Mouse (Mus musculus): ENCODE measurements around the gene Klra3.
"Not testable (repeated sequence)": the region's sequence is repeated elsewhere in the genome, so short reads cannot be mapped to it uniquely, and the experiment has no call there.

The Klra3 gene

DNA sequence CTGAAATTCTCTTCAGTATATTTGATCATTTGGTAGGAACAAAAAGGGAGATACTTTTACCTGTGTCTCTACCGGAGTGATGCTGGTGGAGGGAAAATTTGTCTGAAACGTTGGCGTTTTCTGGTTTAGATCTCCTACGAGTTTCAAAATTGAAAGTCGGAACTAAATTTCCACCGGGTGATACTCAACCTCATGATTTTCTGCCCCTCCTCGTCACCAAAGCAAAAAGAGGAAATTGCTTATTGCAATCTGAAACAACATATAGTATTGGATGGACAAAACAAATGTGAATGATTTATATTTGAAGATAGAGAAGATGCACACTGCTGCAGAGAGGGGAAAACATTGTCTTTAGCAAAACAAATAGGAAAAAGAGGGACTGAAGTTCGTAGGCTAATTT lies at the start of gene Klra3:
Klra3 (minus strand) TSS at position 164 of the 400 bp plus-strand sequence.
- DNase-seq: no peak

- DNase-seq: no peak
Observed at GRCm38 (mm10) chr6:130386750-130387149, 49.4 kb upstream of the Klra3 start, which contains the start of gene Klra1. Gene Klra1 (minus strand): TSS chr6:130386874.

DNA sequence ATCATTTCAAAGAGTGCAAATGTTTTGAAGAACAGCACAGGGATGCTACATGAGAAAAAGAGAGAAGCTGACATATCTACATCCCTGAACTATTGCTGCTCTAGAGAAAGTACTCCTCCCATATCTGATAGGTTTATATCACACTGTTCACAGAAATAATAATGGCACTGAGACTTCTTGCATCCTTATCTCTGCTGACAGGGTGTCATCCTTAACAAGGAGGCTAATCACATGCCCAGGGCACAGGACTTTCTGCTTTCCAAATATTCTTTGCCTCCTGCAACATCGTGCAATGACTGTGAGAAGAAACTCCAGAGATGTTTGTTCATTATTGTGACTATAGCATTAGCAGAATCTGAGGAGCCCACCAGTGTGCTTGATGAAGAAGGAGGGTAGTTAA lies 48.4 kb upstream of the Klra3 start:
- DNase-seq: no peak

- DNase-seq: no peak
Observed at GRCm38 (mm10) chr6:130382375-130382774, 45.0 kb upstream of the Klra3 start.

DNA sequence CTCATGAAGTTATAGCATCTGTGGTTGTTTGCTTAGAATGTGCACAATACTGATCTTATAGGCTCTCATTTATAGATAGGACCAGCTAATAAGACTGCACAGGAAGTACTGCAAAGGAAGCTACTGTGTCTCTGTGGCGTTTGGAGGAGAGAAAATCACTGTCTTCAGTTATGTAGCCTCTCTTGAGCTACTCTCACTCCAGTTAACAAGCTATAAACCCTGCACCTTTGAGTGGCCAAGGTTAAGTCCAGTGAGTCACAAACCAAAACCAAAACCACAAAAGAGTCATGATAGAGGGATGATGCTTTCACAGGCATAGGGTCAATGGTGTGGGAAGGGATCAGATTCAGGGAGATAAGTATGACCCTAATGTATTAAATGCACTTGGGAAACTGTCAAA lies 8.0 kb upstream of the Klra3 start:
- DNase-seq: not testable (repeated sequence)

DNA sequence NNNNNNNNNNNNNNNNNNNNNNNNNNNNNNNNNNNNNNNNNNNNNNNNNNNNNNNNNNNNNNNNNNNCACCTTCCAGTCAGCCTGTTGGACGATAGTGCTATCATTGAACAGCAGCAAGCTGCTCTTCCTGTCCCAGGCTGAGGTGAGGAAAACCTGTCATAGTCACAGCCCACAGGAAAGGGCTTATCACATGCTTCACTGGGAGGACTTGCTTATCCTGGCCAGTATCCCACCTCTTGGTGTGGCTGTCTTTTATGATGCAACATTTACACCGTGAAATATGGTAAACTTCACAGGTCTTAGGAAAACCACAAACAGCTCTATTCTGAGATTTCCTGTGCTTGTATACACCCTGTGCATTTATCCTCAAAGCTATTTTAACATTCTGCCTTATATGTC lies 4.6 kb upstream of the Klra3 start:
- not testable (repeated sequence) for DNase-seq

- no peak for DNase-seq
Observed at GRCm38 (mm10) chr6:130287984-130288649, 49.3 kb downstream of the Klra3 start.

DNA sequence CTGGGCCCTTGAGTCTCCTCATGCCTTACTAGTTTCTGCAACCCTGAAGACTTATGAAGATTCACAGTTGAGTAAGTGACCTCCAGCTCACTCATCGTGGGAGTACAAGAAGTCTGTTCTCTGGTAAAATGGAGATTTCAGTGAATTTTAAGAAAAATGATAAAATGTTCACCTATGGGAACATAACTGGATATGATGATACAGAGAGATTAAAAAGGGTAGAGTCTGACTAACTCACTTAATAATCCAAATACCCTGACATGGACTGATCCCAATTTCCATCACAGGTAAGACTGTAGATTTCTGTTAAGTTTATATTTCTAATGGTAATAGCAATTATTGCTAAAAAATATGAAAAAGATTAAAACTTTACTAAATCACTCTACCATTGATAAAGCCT lies 55.5 kb downstream of the Klra3 start, which contains the start of gene Klra10:
Klra10 (minus strand) TSS at position 101 of the 400 bp plus-strand sequence.
- not testable (repeated sequence) for DNase-seq
